Mouse (Mus musculus): ENCODE measurements at regions not wholly inside any gene's neighbourhood (a gene's known extent, or its start where the extent isn't known, plus 50 kb on each side); places are given as distances from the start of the nearest gene placed in this dataset.

GRCm38 (mm10) chr17:45848605-45849004 lies 115.0 kb upstream of the 1600014C23Rik start:
- H3K36me3 ChIP-seq (ENCODE audit: control insufficient read depth, insufficient read depth, low read length): no peaks in the 10 kb centered on the region
- H3K27ac ChIP-seq: peak overlapping the region; percentile 94
- H3K9ac ChIP-seq (ENCODE audit: low read depth, low read length): peak overlapping the region; percentile 47; the same call in 1 of the 2 replicates
- 17% methylated on average over 8 of the region's 8 CpGs for WGBS
- peak; percentile 75 to 79 for DNase-seq
- no peaks in the 10 kb centered on the region for H3K27me3 ChIP-seq (ENCODE audit: control insufficient read depth, insufficient read depth, low read length)
- intact Hi-C loops (cut with DNase I): loop anchor here (2.0 to 10.0 kb wide), 3 partner anchors 101 to 286 kb away; partner anchors contain the start of gene Vegfa
- TF ChIP-seq CTCF (IDR thresholded peaks at IDR 0.05) (peak; percentile 83), POLR2A (IDR thresholded peaks at IDR 0.05; ENCODE audit: insufficient read depth, low read depth, low read length) (no peak), EP300 (IDR thresholded peaks at IDR 0.05; ENCODE audit: insufficient read depth, low read depth, low read length) (0 out of 2 replicates have a peak, but pooled peaks have one; percentile 58)
- no peaks in the 10 kb centered on the region for H3K79me2 ChIP-seq (replicated peaks; ENCODE audit: control insufficient read depth, insufficient read depth, low read length)
- H3K4me1 ChIP-seq (ENCODE audit: control insufficient read depth, insufficient read depth, low read length): peaks cover 1% of the 10 kb centered on the region; the same call in 1 of the 2 replicates
- H3K4me3 ChIP-seq: no peak overlapping the region

GRCm38 (mm10) chr17:45847701-45848378 lies 114.2 kb upstream of the 1600014C23Rik start:
- H3K4me3 ChIP-seq: no peak overlapping the region
- peak overlapping the region; percentile 94 for H3K27ac ChIP-seq
- H3K4me1 ChIP-seq (ENCODE audit: control insufficient read depth, insufficient read depth, low read length): peaks cover 1% of the 10 kb centered on the region; the same call in 1 of the 2 replicates
- no peaks in the 10 kb centered on the region for H3K36me3 ChIP-seq (ENCODE audit: control insufficient read depth, insufficient read depth, low read length)
- 78% methylated on average over 14 of the region's 14 CpGs for WGBS
- intact Hi-C loops (cut with DNase I): loop anchor here (2.0 to 10.0 kb wide), 4 partner anchors 29 to 287 kb away; partner anchors contain the start of gene Vegfa
- no peaks in the 10 kb centered on the region for H3K79me2 ChIP-seq (replicated peaks; ENCODE audit: control insufficient read depth, insufficient read depth, low read length)
- DNase-seq: peak; percentile 68 to 82
- TF ChIP-seq CTCF (IDR thresholded peaks at IDR 0.05) (no peak), POLR2A (IDR thresholded peaks at IDR 0.05; ENCODE audit: insufficient read depth, low read depth, low read length) (peak; percentile 34; the same call in 1 of the 2 replicates), EP300 (IDR thresholded peaks at IDR 0.05; ENCODE audit: insufficient read depth, low read depth, low read length) (peak; percentile 73)
- peak overlapping the region; percentile 47 for H3K9ac ChIP-seq (ENCODE audit: low read depth, low read length)
- H3K27me3 ChIP-seq (ENCODE audit: control insufficient read depth, insufficient read depth, low read length): no peaks in the 10 kb centered on the region

GRCm38 (mm10) chr17:45845832-45846231 lies 112.2 kb upstream of the 1600014C23Rik start:
- no peak overlapping the region for H3K9ac ChIP-seq (ENCODE audit: low read depth, low read length)
- H3K4me1 ChIP-seq (ENCODE audit: control insufficient read depth, insufficient read depth, low read length): peaks cover 1% of the 10 kb centered on the region; the same call in 1 of the 2 replicates
- 91% methylated on average over 5 of the region's 5 CpGs for WGBS
- intact Hi-C loops (cut with DNase I): loop anchor here (2.0 to 10.0 kb wide), 3 partner anchors 27 to 289 kb away; no protein-coding TSS in a partner anchor
- no peaks in the 10 kb centered on the region for H3K79me2 ChIP-seq (replicated peaks; ENCODE audit: control insufficient read depth, insufficient read depth, low read length)
- no peaks in the 10 kb centered on the region for H3K36me3 ChIP-seq (ENCODE audit: control insufficient read depth, insufficient read depth, low read length)
- no peak overlapping the region for H3K27ac ChIP-seq
- no peaks in the 10 kb centered on the region for H3K27me3 ChIP-seq (ENCODE audit: control insufficient read depth, insufficient read depth, low read length)
- no peak overlapping the region for H3K4me3 ChIP-seq
- no peak for DNase-seq
- TF ChIP-seq CTCF (IDR thresholded peaks at IDR 0.05) (peak; percentile 57), POLR2A (IDR thresholded peaks at IDR 0.05; ENCODE audit: insufficient read depth, low read depth, low read length) (no peak), EP300 (IDR thresholded peaks at IDR 0.05; ENCODE audit: insufficient read depth, low read depth, low read length) (no peak)

GRCm38 (mm10) chr17:45836731-45837130 lies 103.1 kb upstream of the 1600014C23Rik start:
- Histone ChIP-seq H3K9ac (ENCODE audit: low read depth, low read length) (no peak overlapping the region), H3K4me3 (no peak overlapping the region), H3K36me3 (ENCODE audit: control insufficient read depth, insufficient read depth, low read length) (no peaks in the 10 kb centered on the region), H3K27me3 (ENCODE audit: control insufficient read depth, insufficient read depth, low read length) (no peaks in the 10 kb centered on the region), H3K27ac (no peak overlapping the region), H3K4me1 (ENCODE audit: control insufficient read depth, insufficient read depth, low read length) (no peaks in the 10 kb centered on the region), H3K79me2 (replicated peaks; ENCODE audit: control insufficient read depth, insufficient read depth, low read length) (no peaks in the 10 kb centered on the region)
- TF ChIP-seq CTCF (IDR thresholded peaks at IDR 0.05): no peak
- TF ChIP-seq EP300 (IDR thresholded peaks at IDR 0.05; ENCODE audit: insufficient read depth, low read depth, low read length): no peak
- TF ChIP-seq POLR2A (IDR thresholded peaks at IDR 0.05; ENCODE audit: insufficient read depth, low read depth, low read length): no peak
- no peak for DNase-seq
- intact Hi-C loops (cut with DNase I): no loop called here
- WGBS: 54% methylated on average over 7 of the region's 7 CpGs

- Histone ChIP-seq H3K36me3 (ENCODE audit: control insufficient read depth, insufficient read depth, low read length) (no peaks in the 10 kb centered on the region), H3K79me2 (replicated peaks; ENCODE audit: control insufficient read depth, insufficient read depth, low read length) (no peaks in the 10 kb centered on the region), H3K4me1 (ENCODE audit: control insufficient read depth, insufficient read depth, low read length) (no peaks in the 10 kb centered on the region), H3K9ac (ENCODE audit: low read depth, low read length) (no peak overlapping the region), H3K4me3 (no peak overlapping the region), H3K27ac (no peak overlapping the region), H3K27me3 (ENCODE audit: control insufficient read depth, insufficient read depth, low read length) (no peaks in the 10 kb centered on the region; the same call in 1 of the 2 replicates)
- 69% methylated on average over 7 of the region's 7 CpGs for WGBS
- DNase-seq: no peak
- intact Hi-C loops (cut with DNase I): no loop called here
- no peak for TF ChIP-seq CTCF (IDR thresholded peaks at IDR 0.05)
These were observed 102.6 kb upstream of the 1600014C23Rik start for GRCm38 (mm10) chr17:45836253-45836652.

GRCm38 (mm10) chr17:45834518-45835071 lies 101.0 kb upstream of the 1600014C23Rik start:
- H3K9ac ChIP-seq (ENCODE audit: low read depth, low read length): no peak overlapping the region
- no peak for TF ChIP-seq EP300 (IDR thresholded peaks at IDR 0.05; ENCODE audit: insufficient read depth, low read depth, low read length)
- TF ChIP-seq CTCF (IDR thresholded peaks at IDR 0.05): no peak
- no peak for TF ChIP-seq POLR2A (IDR thresholded peaks at IDR 0.05; ENCODE audit: insufficient read depth, low read depth, low read length)
- DNase-seq: no peak
- no peak overlapping the region for H3K27ac ChIP-seq
- no peak overlapping the region for H3K4me3 ChIP-seq
- no peaks in the 10 kb centered on the region; the same call in 1 of the 2 replicates for H3K27me3 ChIP-seq (ENCODE audit: control insufficient read depth, insufficient read depth, low read length)
- intact Hi-C loops (cut with DNase I): no loop called here
- H3K79me2 ChIP-seq (replicated peaks; ENCODE audit: control insufficient read depth, insufficient read depth, low read length): no peaks in the 10 kb centered on the region
- H3K36me3 ChIP-seq (ENCODE audit: control insufficient read depth, insufficient read depth, low read length): no peaks in the 10 kb centered on the region
- WGBS: 62% methylated on average over 10 of the region's 10 CpGs
- no peaks in the 10 kb centered on the region for H3K4me1 ChIP-seq (ENCODE audit: control insufficient read depth, insufficient read depth, low read length)
